Mouse (Mus musculus) kidney, adult 2 months (tissue): ENCODE measurements around the gene Creld1.

Experiments used
- CTCF ChIP-seq: fragments of 200-500 bp; conservative IDR thresholded peaks from 2 replicates; pipeline ENCODE4 v1.5.1; 2011; ENCODE audit warnings: low read depth, mild to moderate bottlenecking, control low read depth, low read length, moderate library complexity, mixed read lengths; ENCODE audit not compliant: insufficient read depth, insufficient read length
- POLR2A ChIP-seq: fragments of 200-500 bp; IDR thresholded peaks from one replicate; pipeline ENCODE4 v1.6.1; 2011; ENCODE audit warnings: low read depth, low read length, control low read depth

DNA sequence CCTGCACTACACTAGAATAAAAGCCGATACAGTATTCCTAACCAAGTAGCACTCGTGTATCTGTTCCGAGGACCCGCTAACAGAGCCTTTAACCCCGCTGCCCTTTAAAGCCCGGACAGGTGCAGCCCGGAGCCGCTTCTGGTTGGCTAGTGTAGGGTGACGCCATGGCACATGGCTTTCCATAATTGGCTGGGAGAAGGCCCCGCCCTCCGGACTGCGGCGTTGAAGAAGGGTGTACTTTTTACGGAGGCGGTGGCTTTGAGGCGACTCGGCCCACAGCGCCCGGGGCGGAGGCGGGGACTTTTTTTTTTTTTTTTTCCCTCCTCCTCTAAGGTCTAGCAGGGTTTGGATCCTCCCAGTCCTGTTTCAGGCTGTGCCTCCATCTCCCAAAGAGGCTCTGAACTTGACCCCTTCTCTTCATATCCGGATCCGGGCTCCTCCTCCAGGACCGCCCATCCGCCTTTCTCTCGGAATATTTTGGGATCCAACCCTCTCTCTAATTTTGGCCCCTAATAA lies at the start of gene Creld1:
- no peak for TF ChIP-seq CTCF
- peak; percentile 35 for TF ChIP-seq POLR2A
